Mouse (Mus musculus) stomach, postnatal 0 days (tissue): ENCODE measurements around the gene Adam22. TPM values are rescaled to one million over a fixed set of nuclear protein-coding genes. Genes with fewer than 3 reads are reported as not detected.

Source experiments
- ATAC-seq: fragments of 200-750 bp; cut with Nextera tagmentation; 2 replicates; pipeline ENCODE4 v1.8.0; 2017; ENCODE audit not compliant: low FRiP score, low TSS enrichment
- DNase-seq: peaks from one replicate; pipeline ENCODE4 v3.0.0-alpha.2; 2016; ENCODE audit warnings: low spot score
- H3K27ac ChIP-seq: fragments of 300-500 bp; sonication (generic); replicated peaks from 2 replicates; pipeline ENCODE4 v1.5.1; 2014; ENCODE audit warnings: mild to moderate bottlenecking, control low read depth
- H3K27me3 ChIP-seq: fragments of 300-500 bp; sonication (generic); 2 replicates; pipeline ENCODE4 v1.6.1; 2014; ENCODE audit warnings: low read length; ENCODE audit not compliant: control insufficient read depth, insufficient read depth
- H3K36me3 ChIP-seq: fragments of 300-500 bp; sonication (generic); 2 replicates; pipeline ENCODE4 v1.6.1; 2014; ENCODE audit warnings: low read length, mixed read lengths; ENCODE audit not compliant: control insufficient read depth, insufficient read depth
- H3K4me1 ChIP-seq: fragments of 300-500 bp; sonication (generic); replicated peaks from 2 replicates; pipeline ENCODE4 v1.6.1; 2014; ENCODE audit warnings: antibody characterized with exemption; ENCODE audit not compliant: control insufficient read depth, insufficient read depth
- H3K4me2 ChIP-seq: fragments of 300-500 bp; sonication (generic); replicated peaks from 2 replicates; pipeline ENCODE4 v1.6.1; 2014; ENCODE audit warnings: low read depth, mild to moderate bottlenecking, control low read depth, moderate library complexity
- H3K4me3 ChIP-seq: fragments of 300-500 bp; sonication (generic); 2 replicates; pipeline ENCODE4 v1.5.1; 2014; ENCODE audit warnings: low read depth, low read length, control low read depth
- H3K9ac ChIP-seq: fragments of 300-500 bp; sonication (generic); 2 replicates; pipeline ENCODE4 v1.6.1; 2014; ENCODE audit warnings: mild to moderate bottlenecking, low read length, control low read depth, mixed read lengths
- H3K9me3 ChIP-seq: fragments of 300-500 bp; sonication (generic); 2 replicates; pipeline ENCODE4 v1.6.1; 2016; ENCODE audit warnings: low read length; ENCODE audit not compliant: control insufficient read depth
- CTCF ChIP-seq: IDR thresholded peaks from 2 replicates; pipeline ENCODE4 v1.5.1; 2016; ENCODE audit warnings: antibody characterized with exemption, low read depth, mild to moderate bottlenecking, moderate library complexity
- EP300 ChIP-seq: optimal IDR thresholded peaks from 2 replicates; pipeline ENCODE3; 2016; ENCODE audit warnings: antibody characterized with exemption
- WGBS: fragments of 180-500 bp; shearing (Covaris S2); extraction: QIAGEN DNeasy Blood & Tissue Kit; methylation state at CpG from one replicate; pipeline ENCODE4 v1.1.7; 2014; 5-methylcytosine and 5-hydroxymethylcytosine counted together
- polyA plus RNA-seq: library from polyadenylated mRNA; unstranded; fragments of >200 nt; fragmentation: Nextera tagmentation; extraction: Ambion mirVana; gene quantifications from 2 replicates; pipeline ENCODE4 v1.2.1, GENCODE M21; 2015

Gene Adam22
- polyA plus RNA-seq, 1 experiment from 2014 or later, result 2.5 TPM

GRCm38 (mm10) chr5:8180646-8181045 lies 187.3 kb downstream of the Adam22 start:
- Histone ChIP-seq H3K9ac (no peak overlapping the region), H3K4me2 (no peak overlapping the region), H3K36me3 (no peaks in the 10 kb centered on the region), H3K9me3 (no peaks in the 10 kb centered on the region), H3K27me3 (no peaks in the 10 kb centered on the region), H3K27ac (no peak overlapping the region), H3K4me1 (no peaks in the 10 kb centered on the region), H3K4me3 (no peak overlapping the region)
- DNase-seq (no peak), ATAC-seq (no peak)
- WGBS, result 84% methylated on average over 1 of the region's 1 CpGs
- TF ChIP-seq EP300 (no peak), CTCF (no peak)

GRCm38 (mm10) chr5:8178111-8178510 lies 189.8 kb downstream of the Adam22 start:
- WGBS, result 88% methylated on average over 17 of the region's 17 CpGs
- no peak for DNase-seq
- TF ChIP-seq CTCF, result no peak
- TF ChIP-seq EP300, result no peak

GRCm38 (mm10) chr5:8164773-8165172 lies 203.2 kb downstream of the Adam22 start:
- H3K27me3 ChIP-seq, result no peaks in the 10 kb centered on the region
- no peaks in the 10 kb centered on the region for H3K4me1 ChIP-seq
- no peak for DNase-seq
- no peaks in the 10 kb centered on the region for H3K9me3 ChIP-seq
- H3K27ac ChIP-seq, result no peak overlapping the region
- no peak overlapping the region for H3K9ac ChIP-seq
- H3K4me2 ChIP-seq, result no peak overlapping the region
- 39% methylated on average over 4 of the region's 4 CpGs for WGBS
- H3K4me3 ChIP-seq, result no peak overlapping the region
- no peak for ATAC-seq
- no peaks in the 10 kb centered on the region for H3K36me3 ChIP-seq
- no peak for TF ChIP-seq EP300
- peak; percentile 66 for TF ChIP-seq CTCF

More at GRCm38 (mm10) chr5:8178111-8178510, 189.8 kb downstream of the Adam22 start:
- Histone ChIP-seq H3K9me3 (no peaks in the 10 kb centered on the region), H3K9ac (no peak overlapping the region), H3K4me3 (no peak overlapping the region), H3K27me3 (no peaks in the 10 kb centered on the region), H3K4me2 (no peak overlapping the region), H3K36me3 (no peaks in the 10 kb centered on the region), H3K4me1 (no peaks in the 10 kb centered on the region), H3K27ac (no peak overlapping the region)
- ATAC-seq, result no peak

GRCm38 (mm10) chr5:8151645-8152044 lies 216.3 kb downstream of the Adam22 start:
- 85% methylated on average over 1 of the region's 1 CpGs for WGBS
- Histone ChIP-seq H3K27me3 (no peaks in the 10 kb centered on the region), H3K9me3 (no peaks in the 10 kb centered on the region), H3K36me3 (no peaks in the 10 kb centered on the region), H3K9ac (no peak overlapping the region), H3K4me1 (no peaks in the 10 kb centered on the region), H3K27ac (no peak overlapping the region), H3K4me3 (no peak overlapping the region), H3K4me2 (no peak overlapping the region)
- DNase-seq (no peak), ATAC-seq (no peak)
- no peak for TF ChIP-seq CTCF
- no peak for TF ChIP-seq EP300

- ATAC-seq, result no peak
- no peak overlapping the region for H3K4me3 ChIP-seq
- 99% methylated on average over 2 of the region's 2 CpGs for WGBS
Measured at GRCm38 (mm10) chr5:8146146-8146545, 221.8 kb downstream of the Adam22 start.

GRCm38 (mm10) chr5:8145473-8145872 lies 222.5 kb downstream of the Adam22 start:
- WGBS, result 53% methylated on average over 5 of the region's 5 CpGs
- H3K9me3 ChIP-seq, result no peaks in the 10 kb centered on the region
- no peak overlapping the region for H3K4me2 ChIP-seq

More at GRCm38 (mm10) chr5:8146146-8146545, 221.8 kb downstream of the Adam22 start:
- Histone ChIP-seq H3K9me3 (no peaks in the 10 kb centered on the region), H3K27ac (no peak overlapping the region), H3K36me3 (no peaks in the 10 kb centered on the region), H3K9ac (no peak overlapping the region), H3K4me1 (no peaks in the 10 kb centered on the region), H3K4me2 (no peak overlapping the region), H3K27me3 (no peaks in the 10 kb centered on the region)
- TF ChIP-seq EP300 (no peak), CTCF (no peak)
- no peak for DNase-seq

More at GRCm38 (mm10) chr5:8145473-8145872, 222.5 kb downstream of the Adam22 start:
- no peaks in the 10 kb centered on the region for H3K36me3 ChIP-seq
- ATAC-seq (no peak), DNase-seq (no peak)
- H3K9ac ChIP-seq, result no peak overlapping the region
- H3K4me3 ChIP-seq, result no peak overlapping the region
- no peaks in the 10 kb centered on the region for H3K27me3 ChIP-seq
- TF ChIP-seq CTCF (no peak), EP300 (no peak)
- no peak overlapping the region for H3K27ac ChIP-seq
- H3K4me1 ChIP-seq, result no peaks in the 10 kb centered on the region
